Mouse (Mus musculus) mouse embryonic stem cell (cell line): ENCODE results near the gene F2rl1.

ENCODE experiments used
- in situ Hi-C, 2 experiments: fragments of 300-500 bp; cut with MboI; formaldehyde crosslinking; loops; 1 replicate in 1 of 2; 3 replicates in 1 of 2; pipeline ENCODE4 v1.14.3; 2019 to 2020; ENCODE audit warnings: low sequenced_read_pairs in 2 of 2, low pct_unique_long_range_greater_than_20kb in 1 of 2, mixed read lengths in 1 of 2; ENCODE audit not compliant: unreplicated experiment in 1 of 2

F2rl1 gene

DNA sequence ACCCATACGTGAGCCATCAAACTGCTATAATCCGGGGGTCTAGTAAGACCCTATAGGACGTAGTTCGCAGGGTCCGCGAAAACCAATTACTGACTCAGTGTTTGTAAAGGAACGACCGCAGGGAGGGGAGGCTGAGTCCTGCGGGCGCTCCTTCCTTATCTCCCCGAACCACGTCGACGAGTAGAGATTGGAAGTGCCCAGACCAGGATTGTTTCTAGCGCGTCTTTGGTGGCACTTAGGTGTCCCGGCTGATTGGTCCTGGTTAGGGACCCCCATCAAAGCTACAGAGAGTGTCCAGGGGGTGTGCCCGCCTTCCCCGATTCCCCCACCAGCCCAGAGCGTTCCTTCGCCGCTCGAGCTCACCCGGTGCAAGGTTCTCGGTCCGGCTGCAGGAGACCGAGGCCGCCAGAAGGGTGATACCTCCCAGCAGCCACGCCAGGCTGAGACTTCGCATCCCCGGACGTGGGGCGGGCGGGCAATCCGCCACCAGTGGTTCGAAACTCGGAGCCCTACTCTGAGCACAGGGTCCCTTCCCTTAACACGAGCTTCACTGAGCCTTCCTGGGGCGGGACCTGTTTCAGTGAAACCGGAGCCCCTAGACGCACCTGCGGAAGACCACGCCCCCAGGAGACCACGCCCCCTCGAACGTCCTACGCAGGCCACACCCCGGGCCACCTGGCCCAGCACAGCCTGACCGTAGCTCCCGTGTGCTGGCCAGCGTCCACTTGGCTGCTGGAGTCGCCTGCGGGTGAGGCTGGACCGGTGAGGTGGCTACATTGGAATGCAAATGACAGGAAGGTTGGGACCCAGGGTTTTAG, at the start of gene F2rl1:
Gene F2rl1, minus strand, starts transcription at position 554 of the 818 bp plus-strand sequence.
- in situ Hi-C loops = no loop called here

DNA sequence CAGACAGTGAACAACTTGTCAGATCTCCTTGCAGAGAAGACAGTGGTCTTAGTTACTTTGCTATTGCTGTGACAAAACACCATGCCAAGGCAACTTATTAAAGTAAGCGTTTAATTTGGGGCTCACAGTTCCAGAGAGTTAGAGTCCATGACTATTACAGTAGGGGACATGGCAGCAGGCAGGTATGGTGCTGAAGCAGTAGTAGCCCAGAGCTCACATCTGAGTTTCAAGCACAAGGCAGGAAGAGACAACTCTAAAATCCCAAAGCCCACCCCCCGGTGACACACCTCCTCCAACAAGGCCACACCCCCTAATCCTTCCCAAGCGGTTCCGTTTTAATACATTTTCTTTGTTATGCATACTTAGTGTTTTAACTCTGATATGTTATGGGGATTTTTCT, 45.9 kb upstream of the F2rl1 start:
- in situ Hi-C loops = no loop called here

DNA sequence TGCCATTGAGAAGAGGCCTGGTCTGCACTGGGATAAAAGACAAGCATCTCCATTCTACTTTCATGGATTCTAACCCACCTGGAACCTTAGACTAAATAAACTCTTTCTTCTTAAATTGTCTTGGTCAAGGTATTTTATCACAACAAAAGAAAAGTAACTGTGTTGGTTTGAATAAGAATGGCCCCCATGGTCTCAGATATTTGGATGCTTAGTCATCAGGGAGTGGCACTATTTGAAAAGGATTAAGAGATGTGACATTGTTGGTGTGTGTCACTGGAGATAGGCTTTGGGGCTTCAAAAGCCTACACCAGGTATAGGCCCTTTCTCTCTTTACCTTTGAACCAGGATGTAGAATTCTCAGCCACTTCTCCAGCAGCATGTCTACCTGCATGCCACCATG, 44.3 kb upstream of the F2rl1 start:
- in situ Hi-C loops = loop anchor here (10.0 kb wide), 2 partner anchors 95 to 155 kb away; no protein-coding TSS in a partner anchor

DNA sequence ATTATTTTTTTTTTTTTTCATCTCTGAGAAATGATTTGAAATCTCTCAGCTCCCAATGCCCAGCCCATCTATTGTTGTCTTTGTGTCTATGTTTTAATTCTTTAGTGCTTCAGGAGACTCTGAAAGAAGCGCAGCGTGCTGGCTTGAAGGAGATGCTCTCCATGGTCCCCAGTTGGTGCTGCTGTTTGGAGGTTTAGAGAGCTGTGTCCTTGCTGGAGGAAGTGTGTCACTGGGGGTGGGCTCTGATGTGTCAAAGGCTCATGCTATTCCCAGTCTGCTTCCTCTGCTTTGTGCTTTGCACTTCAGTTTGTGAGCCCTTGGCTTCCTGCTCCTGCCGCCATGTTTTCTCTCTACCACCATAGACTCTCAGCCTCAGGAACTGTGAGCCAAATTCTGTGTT, 43.3 kb upstream of the F2rl1 start:
- in situ Hi-C loops = loop anchor here (10.0 kb wide), 2 partner anchors 96 to 156 kb away; no protein-coding TSS in a partner anchor

DNA sequence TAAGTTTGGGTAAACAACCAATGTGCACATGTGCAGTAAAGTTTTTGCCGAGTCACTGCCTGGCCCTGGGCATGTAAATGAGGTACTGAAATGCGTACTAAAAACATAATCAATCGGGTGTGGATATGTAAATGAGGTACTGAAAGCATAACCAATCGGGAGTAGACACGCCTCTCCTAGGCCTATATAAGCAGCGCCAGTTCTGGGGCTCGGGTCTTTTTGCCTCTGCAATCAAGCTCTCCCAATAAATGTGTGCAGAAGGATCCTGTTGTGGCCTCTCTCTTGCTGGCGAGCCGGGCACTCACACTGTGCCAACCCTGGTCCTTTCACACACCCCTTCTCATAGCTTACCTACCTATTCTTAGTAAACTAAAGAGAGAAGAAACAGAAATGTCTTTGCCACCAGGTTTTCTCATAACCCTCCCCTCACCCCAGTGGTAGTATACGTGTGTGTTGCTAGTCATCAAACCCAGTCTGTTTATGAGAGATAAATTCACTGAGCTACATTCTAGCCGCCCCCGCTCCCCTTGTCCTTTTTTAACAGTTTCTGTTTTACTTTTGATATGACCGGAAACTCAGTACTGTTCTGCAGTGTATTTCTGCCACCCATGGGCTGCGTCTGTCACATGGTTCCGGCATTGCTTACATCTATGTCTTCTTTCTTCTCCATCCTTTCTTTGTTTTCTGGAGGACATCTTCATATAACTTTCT, 42.0 kb upstream of the F2rl1 start:
- in situ Hi-C loops = loop anchor here (10.0 kb wide), 2 partner anchors 98 to 158 kb away; no protein-coding TSS in a partner anchor

DNA sequence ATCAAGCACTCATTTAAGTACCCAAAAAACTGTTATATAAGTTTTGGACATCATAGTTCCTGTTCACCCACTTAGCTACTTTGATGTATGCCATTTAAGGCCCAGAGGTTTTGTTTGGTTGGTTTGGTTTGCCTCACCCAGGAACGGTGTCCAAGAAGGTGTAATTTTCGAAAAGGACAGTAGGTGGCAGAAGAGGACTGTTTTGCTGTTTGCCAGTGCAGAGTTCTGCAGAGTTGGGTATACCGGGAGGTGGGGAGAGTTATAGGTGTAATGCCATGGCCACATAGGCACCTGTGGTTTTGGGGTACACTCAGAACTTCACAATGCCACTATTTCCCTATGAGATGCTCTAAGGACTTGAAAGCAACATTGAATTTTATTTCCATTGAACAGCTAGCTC, 38.7 kb upstream of the F2rl1 start:
- in situ Hi-C loops = loop anchor here (10.0 kb wide), 2 partner anchors 101 to 161 kb away; no protein-coding TSS in a partner anchor

DNA sequence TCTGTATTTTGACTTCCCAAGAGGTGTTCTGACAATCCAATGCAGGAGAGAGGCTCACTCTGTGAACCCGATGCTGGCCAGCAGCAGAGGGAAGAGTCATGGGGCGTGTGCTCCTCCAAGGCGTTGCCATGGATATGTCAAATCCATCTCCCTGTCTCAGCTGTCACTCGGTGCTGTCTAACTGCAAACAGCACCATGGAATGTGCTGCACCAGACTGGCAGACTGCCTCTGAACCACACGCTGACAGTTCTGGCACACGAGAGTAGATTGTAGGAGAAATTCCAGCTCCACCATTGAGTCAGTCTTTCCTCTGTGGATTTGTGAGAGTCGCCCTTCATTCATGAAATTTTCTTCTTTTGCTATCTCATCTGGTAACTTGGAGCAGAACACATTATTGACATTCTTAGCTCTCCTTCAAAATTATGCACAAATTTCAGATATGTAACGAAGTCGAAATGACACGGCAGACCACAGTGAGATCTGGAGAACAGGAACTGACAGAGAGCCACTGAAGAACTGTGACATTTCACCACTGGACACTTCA, 38.1 kb upstream of the F2rl1 start:
- in situ Hi-C loops = loop anchor here (10.0 kb wide), 2 partner anchors 102 to 162 kb away; no protein-coding TSS in a partner anchor

DNA sequence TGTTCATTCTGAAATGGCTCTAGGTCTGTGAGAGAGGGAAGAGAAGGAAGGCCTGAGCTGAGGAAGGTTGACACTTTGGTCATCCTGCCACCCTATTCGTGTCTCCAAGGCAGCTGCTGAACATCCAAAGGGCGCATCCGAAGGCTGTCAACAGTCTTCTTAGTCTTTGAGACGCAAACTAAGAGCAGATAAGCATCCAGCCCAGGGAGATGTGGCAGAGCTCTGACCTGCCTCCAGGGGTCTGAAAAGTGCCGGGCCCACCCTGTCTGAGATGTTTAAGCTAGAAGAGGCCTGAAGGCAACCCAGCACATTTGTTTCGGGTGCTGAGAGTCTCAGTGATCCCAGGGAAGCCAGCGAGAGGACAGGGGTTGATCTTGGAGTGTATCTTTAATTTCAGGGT, 32.3 kb upstream of the F2rl1 start:
- in situ Hi-C loops = no loop called here

DNA sequence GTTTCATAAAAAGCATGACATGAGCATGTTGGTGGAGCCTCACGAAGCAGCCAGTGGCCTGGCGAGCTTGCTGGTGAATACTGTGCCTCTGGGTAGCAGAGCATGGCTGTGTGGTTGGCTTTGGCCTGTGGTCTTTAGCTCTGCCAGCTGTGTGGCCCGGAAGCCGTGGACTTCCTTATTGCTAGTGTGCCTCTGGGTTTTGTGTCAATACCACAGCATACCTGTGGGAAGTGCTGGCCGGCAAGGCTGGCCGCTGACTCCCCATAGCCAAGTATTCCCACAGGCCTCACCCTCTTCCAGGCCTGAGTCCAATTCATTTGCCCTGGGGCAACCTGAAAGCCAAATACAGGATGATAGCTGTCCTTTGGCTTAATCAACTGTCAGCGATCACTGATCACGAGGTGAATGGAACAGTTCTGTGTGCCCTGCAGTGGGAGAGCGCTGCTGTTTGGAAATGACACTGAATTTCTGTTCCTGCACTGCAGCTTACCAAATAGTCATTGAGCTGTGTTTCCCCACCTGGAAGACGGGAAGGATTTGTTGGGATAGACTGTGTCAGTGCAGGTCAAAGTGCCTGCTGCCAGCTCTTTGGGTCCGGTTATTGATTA, 29.0 kb upstream of the F2rl1 start:
- in situ Hi-C loops = no loop called here

DNA sequence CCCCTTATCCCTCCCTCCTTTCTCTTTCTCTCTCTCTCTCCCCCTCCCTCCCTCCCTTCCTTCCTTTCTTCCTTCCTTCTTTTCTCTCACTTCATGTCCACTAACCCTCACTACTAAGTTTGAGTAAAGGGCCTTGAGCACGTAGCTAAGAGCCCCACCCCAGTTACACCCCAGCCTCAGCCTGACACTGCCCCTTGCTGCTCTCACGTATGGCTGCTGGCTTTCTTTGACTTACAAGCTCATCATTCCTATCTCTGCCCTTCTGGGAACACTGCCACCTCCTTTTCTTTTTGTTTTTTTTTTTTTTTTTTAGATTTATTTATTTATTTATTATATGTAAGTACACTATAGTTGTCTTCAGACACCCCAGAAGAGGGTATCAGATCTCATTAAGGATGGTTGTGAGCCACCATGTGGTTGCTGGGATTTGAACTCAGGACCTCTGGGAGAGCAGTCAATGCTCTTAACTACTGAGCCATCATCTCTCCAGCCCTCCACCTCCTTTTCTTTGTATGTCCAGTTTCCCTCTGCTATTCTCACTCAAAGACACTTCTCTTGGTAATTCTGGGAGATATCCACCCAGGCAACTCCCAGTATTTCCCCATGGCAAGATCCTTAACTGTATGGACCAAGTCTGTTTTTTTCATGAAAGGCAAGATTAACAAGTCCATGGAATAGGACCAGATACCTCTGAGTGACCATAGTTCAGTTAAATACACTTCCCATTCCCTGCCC, 25.8 kb upstream of the F2rl1 start:
- in situ Hi-C loops = no loop called here

DNA sequence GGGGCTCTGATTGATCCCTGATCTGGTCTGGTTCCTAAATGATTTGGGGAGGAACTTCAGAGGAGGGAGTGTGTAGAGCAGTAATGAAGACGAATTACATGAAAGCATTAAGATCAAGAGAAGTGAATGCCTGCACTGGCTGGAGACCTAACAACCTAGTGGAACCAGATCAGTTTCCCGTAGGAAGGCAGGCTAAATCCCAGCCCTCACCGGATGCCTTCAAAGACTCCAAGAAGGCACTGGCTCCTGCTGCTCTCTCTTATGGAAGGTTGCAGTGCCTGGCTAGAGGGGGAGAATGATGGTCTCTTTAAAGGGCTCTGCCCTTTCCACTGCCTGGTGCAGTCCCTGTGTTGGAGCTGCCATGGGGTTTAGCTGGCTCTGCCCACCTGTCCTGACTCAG, 24.4 kb upstream of the F2rl1 start:
- in situ Hi-C loops = no loop called here

DNA sequence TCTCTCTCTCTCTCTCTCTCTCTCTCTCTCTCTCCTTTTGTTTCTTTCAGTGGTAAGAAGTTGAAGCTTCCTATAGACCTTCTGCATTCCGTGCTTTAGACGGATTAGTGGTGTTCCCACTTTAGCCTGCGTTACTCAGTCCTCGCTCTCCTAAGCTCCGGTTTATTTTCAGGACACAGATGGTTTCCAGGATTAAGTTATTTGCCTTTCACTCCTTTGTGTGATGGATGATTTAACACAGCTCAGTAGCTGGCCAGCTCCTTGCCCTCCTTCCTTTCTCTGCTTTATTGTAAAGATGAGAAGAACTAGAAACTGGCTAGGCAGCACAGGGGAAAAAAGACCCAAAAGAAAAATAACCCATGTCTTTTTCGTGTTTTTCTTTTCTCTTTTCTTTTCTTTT, 23.8 kb upstream of the F2rl1 start:
- in situ Hi-C loops = no loop called here

DNA sequence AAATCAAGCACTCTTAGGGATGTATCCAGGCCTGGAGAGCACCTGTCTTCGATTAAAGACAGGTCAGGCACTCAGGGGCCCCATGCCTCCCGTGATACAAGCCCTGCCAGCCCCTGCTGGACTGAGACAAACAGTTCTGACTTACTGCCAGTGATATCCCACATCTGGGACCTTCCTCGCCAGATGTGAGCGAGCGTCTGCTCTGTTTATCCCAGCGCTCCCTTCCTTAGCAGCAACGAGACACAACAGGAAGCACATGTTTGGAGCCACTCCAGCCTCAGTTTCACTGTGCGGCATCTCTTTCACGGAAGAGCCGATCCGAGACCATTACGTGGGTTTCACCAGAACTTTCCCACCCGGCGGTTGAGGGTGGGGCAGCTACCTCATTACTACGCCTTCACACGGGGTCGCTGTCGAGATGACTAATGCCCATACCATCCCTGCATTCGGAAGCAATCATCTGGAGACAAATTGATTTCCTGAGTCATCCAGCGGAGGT, 23.3 kb upstream of the F2rl1 start:
- in situ Hi-C loops = no loop called here

DNA sequence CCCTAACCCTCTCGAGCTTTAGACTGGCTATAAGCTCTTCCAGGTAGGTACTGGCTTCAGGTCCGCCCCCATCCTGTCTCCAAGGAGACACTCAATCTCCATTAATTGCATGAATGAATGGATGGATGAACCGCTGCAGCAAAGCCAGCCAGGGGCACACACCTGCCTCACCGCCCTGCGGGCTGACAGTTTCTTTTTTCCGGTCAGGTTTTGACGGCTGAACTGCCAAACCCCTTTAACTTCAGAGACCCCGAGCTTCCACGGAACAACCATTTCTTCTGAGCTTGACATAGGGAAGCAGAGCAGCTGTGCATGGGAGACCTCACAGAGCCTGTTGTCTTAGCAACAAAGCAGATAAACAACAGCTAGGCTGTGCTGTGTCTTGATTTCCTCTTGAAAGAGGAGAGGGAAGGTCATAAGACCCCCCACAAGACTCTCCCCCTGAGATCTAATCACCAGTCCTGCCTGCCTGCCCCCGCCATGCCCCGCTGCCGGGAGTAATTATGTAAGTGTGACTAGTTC, 22.1 kb upstream of the F2rl1 start:
- in situ Hi-C loops = no loop called here

DNA sequence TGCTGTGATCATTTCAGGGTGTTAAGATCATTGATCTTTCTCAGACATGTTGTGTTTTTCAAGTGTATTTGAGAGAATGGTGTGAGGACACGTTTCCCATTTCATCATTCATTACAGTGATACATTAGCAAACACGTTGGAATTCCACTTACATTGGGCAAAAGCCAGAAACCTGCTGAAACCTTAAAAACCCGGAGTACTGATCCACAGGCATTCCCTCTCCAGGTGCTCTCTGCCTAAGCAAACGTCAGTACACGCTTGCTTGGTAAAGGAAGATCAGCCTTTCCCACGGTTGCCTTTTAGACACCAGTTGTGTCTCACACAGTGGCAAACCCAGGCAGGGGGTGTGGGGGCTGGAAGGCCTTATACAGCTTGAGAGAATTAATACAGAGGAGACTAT, 21.2 kb upstream of the F2rl1 start:
- in situ Hi-C loops = no loop called here

DNA sequence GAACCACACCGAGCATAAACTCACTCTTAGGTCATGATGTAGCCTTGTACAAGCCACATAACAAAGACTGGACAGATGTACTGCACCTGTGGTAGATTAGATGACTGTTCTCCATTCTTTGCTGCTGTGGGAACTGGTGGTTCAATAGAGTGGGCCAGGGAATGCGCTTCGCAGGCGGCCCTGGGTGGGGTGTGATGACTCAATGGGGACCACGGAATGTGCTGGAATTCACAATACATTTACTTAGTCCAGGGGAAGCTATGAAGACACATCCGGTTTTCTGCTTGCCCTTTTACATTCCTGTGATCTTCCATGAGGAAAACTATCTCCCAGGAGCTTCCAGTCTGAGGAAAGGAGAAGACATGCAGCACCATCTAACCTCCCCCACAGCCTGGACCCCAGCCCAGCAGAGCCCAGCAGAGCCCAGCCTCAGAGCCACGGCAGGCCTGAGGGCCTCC, 20.7 kb upstream of the F2rl1 start:
- in situ Hi-C loops = no loop called here

DNA sequence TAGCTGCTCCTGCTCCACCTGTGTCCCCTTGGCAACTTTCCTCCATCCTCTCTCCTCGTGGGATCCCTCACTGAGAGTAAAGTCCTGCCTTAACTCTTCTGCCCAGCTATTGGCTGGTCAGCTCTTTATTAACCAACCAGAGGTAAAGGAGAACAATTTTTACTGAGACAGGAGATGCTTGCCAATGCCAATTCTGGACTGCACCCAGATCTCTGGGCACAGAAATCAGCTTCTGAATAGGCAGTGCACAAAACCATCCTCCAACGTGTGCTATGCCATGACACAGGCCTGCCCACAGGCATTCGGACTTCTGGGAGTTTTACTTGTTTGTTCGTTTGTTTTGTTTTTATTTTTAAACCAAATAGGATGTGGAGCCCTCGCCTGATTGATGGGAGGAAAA, 13.0 kb upstream of the F2rl1 start:
- in situ Hi-C loops = no loop called here

DNA sequence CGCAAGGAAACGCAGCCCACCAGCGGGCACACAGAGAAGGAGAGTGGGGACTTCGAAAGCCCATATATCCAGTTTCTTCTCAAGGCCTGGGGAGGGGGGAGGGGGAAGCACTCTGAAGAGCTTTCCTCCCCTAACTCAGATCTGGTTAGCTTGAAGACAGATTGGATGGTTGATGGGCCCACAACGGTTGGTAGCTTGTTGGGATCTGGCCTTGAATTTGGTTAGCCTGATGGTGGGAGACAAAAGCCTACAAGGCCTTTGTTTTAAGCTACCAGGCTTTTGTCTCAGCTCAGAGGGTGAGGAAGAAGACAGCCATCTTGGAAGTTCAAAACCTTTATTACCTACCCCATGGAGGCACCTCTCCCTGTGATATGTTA, 11.1 kb upstream of the F2rl1 start:
- in situ Hi-C loops = no loop called here
